Mouse (Mus musculus) MEL (cell line): ENCODE results near the gene Tcap. TPM values are rescaled to one million over a fixed set of nuclear protein-coding genes. Genes with fewer than 3 reads are reported as not detected.

ENCODE experiments used
- DNase-seq: peaks from one replicate; pipeline ENCODE4 v3.0.0; 2011; ENCODE audit warnings: low read depth, low spot score
- H3K27ac ChIP-seq: 2 replicates; pipeline ENCODE4 v1.5.1; 2012; ENCODE audit warnings: low read depth, mild to moderate bottlenecking, control low read depth, low read length, moderate library complexity; ENCODE audit not compliant: control insufficient read depth
- H3K27me3 ChIP-seq, 2 experiments: fragments of 150-350 bp in 1 of 2; sonication (generic) in 1 of 2; 2 replicates each; pipeline ENCODE4 v1.6.1; 2012; ENCODE audit warnings: low read length in 2 of 2, mild to moderate bottlenecking in 2 of 2, improper control_type of control experiment in 1 of 2, moderate library complexity in 1 of 2; ENCODE audit not compliant: insufficient read depth in 2 of 2, control insufficient read depth in 1 of 2
- H3K36me3 ChIP-seq, 2 experiments: 2 replicates each; pipeline ENCODE4 v1.6.1; 2012 to 2014; ENCODE audit warnings: low read length in 2 of 2, improper control_type of control experiment in 1 of 2, inconsistent platforms in 1 of 2, mild to moderate bottlenecking in 1 of 2; ENCODE audit not compliant: insufficient read depth in 2 of 2, control insufficient read depth in 1 of 2
- H3K4me1 ChIP-seq, 2 experiments: fragments of 150-350 bp in 1 of 2; sonication (generic) in 1 of 2; 2 replicates each; pipeline ENCODE4 v1.6.1; 2012; ENCODE audit warnings: low read length in 2 of 2, improper control_type of control experiment in 1 of 2, mild to moderate bottlenecking in 1 of 2; ENCODE audit not compliant: insufficient read depth in 2 of 2, control insufficient read depth in 1 of 2
- H3K4me3 ChIP-seq, 2 experiments: fragments of 150-350 bp in 1 of 2; sonication (generic) in 1 of 2; 2 replicates each; pipeline ENCODE4 v1.5.1; 2012; ENCODE audit warnings: low read depth in 2 of 2, low read length in 2 of 2, mild to moderate bottlenecking in 2 of 2, moderate library complexity in 2 of 2, control low read depth in 1 of 2, improper control_type of control experiment in 1 of 2; ENCODE audit not compliant: control insufficient read depth in 1 of 2, insufficient read depth in 1 of 2
- H3K79me2 ChIP-seq: 2 replicates; pipeline ENCODE4 v1.6.1; 2012; ENCODE audit warnings: mild to moderate bottlenecking, low read length, moderate library complexity; ENCODE audit not compliant: control insufficient read depth, poor library complexity, insufficient read depth
- H3K9ac ChIP-seq: 2 replicates; pipeline ENCODE4 v1.6.1; 2012; ENCODE audit warnings: low read depth, mild to moderate bottlenecking, control low read depth, low read length, moderate library complexity; ENCODE audit not compliant: control insufficient read depth, poor library complexity, severe bottlenecking
- H3K9me3 ChIP-seq: fragments of 150-350 bp; sonication (generic); replicated peaks from 2 replicates; pipeline ENCODE4 v1.6.1; 2012; ENCODE audit warnings: mild to moderate bottlenecking, low read length, improper control_type of control experiment, moderate library complexity; ENCODE audit not compliant: insufficient read depth
- CHD1 ChIP-seq: IDR thresholded peaks from 2 replicates; pipeline ENCODE4 v1.6.1; 2012; ENCODE audit warnings: low read depth, mild to moderate bottlenecking, inconsistent platforms, low read length, improper control_type of control experiment
- ELF1 ChIP-seq: IDR thresholded peaks from 2 replicates; pipeline ENCODE4 v1.6.1; 2014; ENCODE audit warnings: low read depth, mild to moderate bottlenecking, inconsistent platforms, low read length, improper control_type of control experiment, moderate library complexity
- ETS1 ChIP-seq: IDR thresholded peaks from 2 replicates; pipeline ENCODE4 v1.6.1; 2012; ENCODE audit warnings: low read depth, mild to moderate bottlenecking, inconsistent platforms, low read length, improper control_type of control experiment, moderate library complexity
- GABPA ChIP-seq: IDR thresholded peaks from 2 replicates; pipeline ENCODE4 v1.6.1; 2012; ENCODE audit warnings: low read depth, mild to moderate bottlenecking, inconsistent platforms, low read length, improper control_type of control experiment, moderate library complexity
- HCFC1 ChIP-seq: IDR thresholded peaks from 2 replicates; pipeline ENCODE4 v1.6.1; 2012; ENCODE audit warnings: low read depth, mild to moderate bottlenecking, inconsistent platforms, low read length, improper control_type of control experiment, moderate library complexity
- KAT2A ChIP-seq: conservative IDR thresholded peaks from 2 replicates; pipeline ENCODE4 v1.6.1; 2012; ENCODE audit warnings: low read depth, low read length, improper control_type of control experiment, inconsistent platforms
- MAFK ChIP-seq: IDR thresholded peaks from 2 replicates; pipeline ENCODE4 v1.6.1; 2011; ENCODE audit warnings: low read depth, mild to moderate bottlenecking, low read length, improper control_type of control experiment, borderline replicate concordance
- MAZ ChIP-seq: IDR thresholded peaks from 2 replicates; pipeline ENCODE4 v1.6.1; 2012; ENCODE audit warnings: low read depth, mild to moderate bottlenecking, inconsistent platforms, low read length, improper control_type of control experiment
- NRF1 ChIP-seq: IDR thresholded peaks from 2 replicates; pipeline ENCODE4 v1.6.1; 2014; ENCODE audit warnings: low read depth, mild to moderate bottlenecking, inconsistent platforms, low read length, improper control_type of control experiment, moderate library complexity; ENCODE audit not compliant: poor library complexity, insufficient read depth, severe bottlenecking
- POLR2AphosphoS5 ChIP-seq: IDR thresholded peaks from 2 replicates; pipeline ENCODE4 v1.6.1; 2012; ENCODE audit warnings: low read depth, borderline replicate concordance, mild to moderate bottlenecking, inconsistent platforms, low read length, moderate library complexity, mixed read lengths
- RAD21 ChIP-seq: IDR thresholded peaks from 2 replicates; pipeline ENCODE4 v1.6.1; 2011; ENCODE audit warnings: mild to moderate bottlenecking, low read depth, low read length, improper control_type of control experiment
- SIN3A ChIP-seq: IDR thresholded peaks from 2 replicates; pipeline ENCODE4 v1.6.1; 2012; ENCODE audit warnings: low read length, improper control_type of control experiment, inconsistent platforms
- TCF12 ChIP-seq: IDR thresholded peaks from 2 replicates; pipeline ENCODE4 v1.6.1; 2014; ENCODE audit warnings: low read depth, mild to moderate bottlenecking, inconsistent platforms, low read length, improper control_type of control experiment, moderate library complexity
- USF2 ChIP-seq, 2 experiments: IDR thresholded peaks; 2 replicates each; pipeline ENCODE4 v1.6.1; 2011 to 2012; ENCODE audit warnings: improper control_type of control experiment in 2 of 2, low read length in 2 of 2, borderline replicate concordance in 1 of 2, inconsistent platforms in 1 of 2, low read depth in 1 of 2, mild to moderate bottlenecking in 1 of 2; ENCODE audit not compliant: insufficient read depth in 1 of 2
- ZC3H11A ChIP-seq: IDR thresholded peaks from 2 replicates; pipeline ENCODE4 v1.6.1; 2012; ENCODE audit warnings: low read depth, mild to moderate bottlenecking, inconsistent platforms, low read length, improper control_type of control experiment
- ZNF384 ChIP-seq: IDR thresholded peaks from 2 replicates; pipeline ENCODE4 v1.6.1; 2012; ENCODE audit warnings: low read depth, mild to moderate bottlenecking, inconsistent platforms, low read length, improper control_type of control experiment
- polyA plus RNA-seq, 2 experiments: library from polyadenylated mRNA; stranded (reverse) in 1 of 2; unstranded in 1 of 2; fragments of >175 nt in 1 of 2; fragments of >200 nt in 1 of 2; gene quantifications; 2 replicates each; pipeline versions ENCODE4 v1.2.1 to v1.2.4; 2012; ENCODE audit warnings: low replicate concordance in 2 of 2, low read depth in 1 of 2; ENCODE audit not compliant: insufficient read length in 2 of 2, insufficient read depth in 1 of 2, missing spikeins in 1 of 2
- total RNA-seq: library from RNA; depleted of rRNA; stranded (reverse); fragments of 300-350 nt; gene quantifications from 2 replicates; pipeline ENCODE4 v1.2.3, GENCODE M21; 2012

Gene Tcap
- total and polyA plus RNA-seq, 3 experiments, result 0.07 TPM; not detected in 2

GRCm38 (mm10) chr11:98379379-98379778, 4.2 kb upstream of the Tcap start:
- H3K4me3 ChIP-seq, result no peak overlapping the region
- no peaks in the 10 kb centered on the region for H3K27me3 ChIP-seq
- DNase-seq, result no peak
- H3K27ac ChIP-seq, result no peak overlapping the region
- no peak overlapping the region for H3K9ac ChIP-seq
- peaks cover 0 to 4% of the 10 kb centered on the region in 2 experiments; a peak in 2 of 4 replicates for H3K36me3 ChIP-seq
- H3K79me2 ChIP-seq, result no peaks in the 10 kb centered on the region
- TF ChIP-seq POLR2AphosphoS5 (no peak), HCFC1 (no peak), ZNF384 (no peak), GABPA (no peak), CHD1 (no peak), ELF1 (no peak), NRF1 (no peak), USF2 (IDR thresholded peaks at IDR 0.05; ENCODE audit: borderline replicate concordance in 1 of 2, insufficient read depth in 1 of 2, low read depth in 1 of 2, low read length in 2 of 2) (no peak), TCF12 (no peak), MAZ (no peak), KAT2A (no peak), ETS1 (no peak)
- H3K9me3 ChIP-seq, result no peaks in the 10 kb centered on the region
- no peaks in the 10 kb centered on the region for H3K4me1 ChIP-seq

GRCm38 (mm10) chr11:98380106-98380505, 3.5 kb upstream of the Tcap start:
- Histone ChIP-seq H3K4me1 (no peaks in the 10 kb centered on the region), H3K9me3 (no peaks in the 10 kb centered on the region), H3K36me3 (peaks cover 0 to 4% of the 10 kb centered on the region in 2 experiments; a peak in 2 of 4 replicates), H3K27me3 (no peaks in the 10 kb centered on the region), H3K79me2 (no peaks in the 10 kb centered on the region), H3K9ac (no peak overlapping the region), H3K4me3 (no peak overlapping the region), H3K27ac (no peak overlapping the region)
- TF ChIP-seq ZC3H11A, result no peak
- TF ChIP-seq MAFK, result no peak
- no peak for TF ChIP-seq RAD21
- TF ChIP-seq SIN3A, result no peak
- TF ChIP-seq ELF1, result no peak
- DNase-seq, result no peak
